Mouse (Mus musculus) MEL (cell line): ENCODE measurements around the gene Peli2. TPM values are rescaled to one million over a fixed set of nuclear protein-coding genes. Genes with fewer than 3 reads are reported as not detected.

ENCODE experiments used
- DNase-seq: peaks from one replicate; pipeline ENCODE4 v3.0.0; 2011; ENCODE audit warnings: low read depth, low spot score
- H3K27ac ChIP-seq: 2 replicates; pipeline ENCODE4 v1.5.1; 2012; ENCODE audit warnings: low read depth, mild to moderate bottlenecking, control low read depth, low read length, moderate library complexity; ENCODE audit not compliant: control insufficient read depth
- H3K27me3 ChIP-seq, 2 experiments: fragments of 150-350 bp in 1 of 2; sonication (generic) in 1 of 2; 2 replicates each; pipeline ENCODE4 v1.6.1; 2012; ENCODE audit warnings: low read length in 2 of 2, mild to moderate bottlenecking in 2 of 2, improper control_type of control experiment in 1 of 2, moderate library complexity in 1 of 2; ENCODE audit not compliant: insufficient read depth in 2 of 2, control insufficient read depth in 1 of 2
- H3K36me3 ChIP-seq, 2 experiments: 2 replicates each; pipeline ENCODE4 v1.6.1; 2012 to 2014; ENCODE audit warnings: low read length in 2 of 2, improper control_type of control experiment in 1 of 2, inconsistent platforms in 1 of 2, mild to moderate bottlenecking in 1 of 2; ENCODE audit not compliant: insufficient read depth in 2 of 2, control insufficient read depth in 1 of 2
- H3K4me1 ChIP-seq, 2 experiments: fragments of 150-350 bp in 1 of 2; sonication (generic) in 1 of 2; 2 replicates each; pipeline ENCODE4 v1.6.1; 2012; ENCODE audit warnings: low read length in 2 of 2, improper control_type of control experiment in 1 of 2, mild to moderate bottlenecking in 1 of 2; ENCODE audit not compliant: insufficient read depth in 2 of 2, control insufficient read depth in 1 of 2
- H3K4me3 ChIP-seq, 2 experiments: fragments of 150-350 bp in 1 of 2; sonication (generic) in 1 of 2; 2 replicates each; pipeline ENCODE4 v1.5.1; 2012; ENCODE audit warnings: low read depth in 2 of 2, low read length in 2 of 2, mild to moderate bottlenecking in 2 of 2, moderate library complexity in 2 of 2, control low read depth in 1 of 2, improper control_type of control experiment in 1 of 2; ENCODE audit not compliant: control insufficient read depth in 1 of 2, insufficient read depth in 1 of 2
- H3K79me2 ChIP-seq: 2 replicates; pipeline ENCODE4 v1.6.1; 2012; ENCODE audit warnings: mild to moderate bottlenecking, low read length, moderate library complexity; ENCODE audit not compliant: control insufficient read depth, poor library complexity, insufficient read depth
- H3K9ac ChIP-seq: 2 replicates; pipeline ENCODE4 v1.6.1; 2012; ENCODE audit warnings: low read depth, mild to moderate bottlenecking, control low read depth, low read length, moderate library complexity; ENCODE audit not compliant: control insufficient read depth, poor library complexity, severe bottlenecking
- H3K9me3 ChIP-seq: fragments of 150-350 bp; sonication (generic); replicated peaks from 2 replicates; pipeline ENCODE4 v1.6.1; 2012; ENCODE audit warnings: mild to moderate bottlenecking, low read length, improper control_type of control experiment, moderate library complexity; ENCODE audit not compliant: insufficient read depth
- HCFC1 ChIP-seq: IDR thresholded peaks from 2 replicates; pipeline ENCODE4 v1.6.1; 2012; ENCODE audit warnings: low read depth, mild to moderate bottlenecking, inconsistent platforms, low read length, improper control_type of control experiment, moderate library complexity
- JUND ChIP-seq: IDR thresholded peaks from 2 replicates; pipeline ENCODE4 v1.6.1; 2011; ENCODE audit warnings: low read depth, mild to moderate bottlenecking, improper control_type of control experiment, low read length
- MYC ChIP-seq: IDR thresholded peaks from 2 replicates; pipeline ENCODE4 v1.6.1; 2011; ENCODE audit warnings: low read depth, mild to moderate bottlenecking, low read length, improper control_type of control experiment, moderate library complexity
- SIN3A ChIP-seq: IDR thresholded peaks from 2 replicates; pipeline ENCODE4 v1.6.1; 2012; ENCODE audit warnings: low read length, improper control_type of control experiment, inconsistent platforms
- TBP ChIP-seq: IDR thresholded peaks from 2 replicates; pipeline ENCODE4 v1.8.0; 2011; ENCODE audit warnings: low read depth, low read length, improper control_type of control experiment
- UBTF ChIP-seq: IDR thresholded peaks from 2 replicates; pipeline ENCODE4 v1.6.1; 2012; ENCODE audit warnings: low read depth, mild to moderate bottlenecking, inconsistent platforms, low read length, improper control_type of control experiment, moderate library complexity, borderline replicate concordance; ENCODE audit not compliant: insufficient read depth
- ZKSCAN1 ChIP-seq: IDR thresholded peaks from 2 replicates; pipeline ENCODE4 v1.6.1; 2012; ENCODE audit warnings: low read depth, mild to moderate bottlenecking, inconsistent platforms, low read length, improper control_type of control experiment, moderate library complexity
- polyA plus RNA-seq, 2 experiments: library from polyadenylated mRNA; stranded (reverse) in 1 of 2; unstranded in 1 of 2; fragments of >175 nt in 1 of 2; fragments of >200 nt in 1 of 2; gene quantifications; 2 replicates each; pipeline versions ENCODE4 v1.2.1 to v1.2.4; 2012; ENCODE audit warnings: low replicate concordance in 2 of 2, low read depth in 1 of 2; ENCODE audit not compliant: insufficient read length in 2 of 2, insufficient read depth in 1 of 2, missing spikeins in 1 of 2
- total RNA-seq: library from RNA; depleted of rRNA; stranded (reverse); fragments of 300-350 nt; gene quantifications from 2 replicates; pipeline ENCODE4 v1.2.3, GENCODE M21; 2012

Peli2 gene
- total and polyA plus RNA-seq, 3 experiments, result not detected

DNA sequence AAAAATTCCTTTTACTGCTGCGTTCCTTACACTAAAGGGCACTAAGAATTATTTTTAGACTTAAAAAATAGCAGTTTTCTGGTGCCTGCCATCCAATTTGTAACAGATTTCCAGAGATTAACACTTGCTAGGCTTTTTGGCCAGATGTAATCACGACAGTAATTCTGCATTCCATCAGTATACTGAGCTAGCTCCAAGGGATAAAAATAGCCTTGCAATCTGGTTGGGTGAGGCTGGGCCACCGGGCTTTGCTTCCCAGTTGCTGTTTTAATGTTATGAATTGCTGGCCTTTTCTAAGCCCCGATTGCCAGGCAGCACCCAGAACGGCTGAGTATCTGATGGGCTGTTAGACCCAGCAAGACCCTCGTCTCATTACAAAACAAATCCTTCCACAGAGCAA is 182.6 kb downstream of the Peli2 start:
- Histone ChIP-seq H3K9ac (no peak overlapping the region), H3K4me1 (no peaks in the 10 kb centered on the region), H3K27me3 (no peaks in the 10 kb centered on the region), H3K4me3 (no peak overlapping the region), H3K9me3 (no peaks in the 10 kb centered on the region), H3K36me3 (no peaks in the 10 kb centered on the region), H3K79me2 (no peaks in the 10 kb centered on the region), H3K27ac (no peak overlapping the region)
- TF ChIP-seq MYC (no peak), HCFC1 (no peak), SIN3A (no peak)
- no peak for DNase-seq

DNA sequence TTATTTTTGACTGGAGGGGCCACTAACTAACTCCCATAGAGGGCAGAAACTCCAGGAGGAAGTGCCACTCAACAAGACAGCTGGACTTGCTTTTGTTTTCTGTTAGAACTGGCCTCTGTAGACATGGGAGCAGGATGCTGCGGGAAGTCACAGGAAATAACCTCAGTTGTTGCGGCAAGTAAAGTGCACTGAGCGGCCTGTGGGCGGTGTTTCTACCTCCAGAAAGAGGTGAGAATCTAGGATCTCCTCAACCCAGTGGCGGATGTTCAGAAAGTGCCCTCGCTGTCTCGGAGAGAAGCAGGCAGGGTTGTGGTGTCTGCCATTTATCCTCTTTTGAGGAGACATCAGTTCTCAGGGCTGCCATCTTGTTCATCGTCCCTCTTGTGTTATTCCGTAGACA is 183.2 kb downstream of the Peli2 start:
- Histone ChIP-seq H3K9me3 (no peaks in the 10 kb centered on the region), H3K4me1 (no peaks in the 10 kb centered on the region), H3K79me2 (no peaks in the 10 kb centered on the region), H3K9ac (no peak overlapping the region), H3K27me3 (no peaks in the 10 kb centered on the region), H3K4me3 (no peak overlapping the region), H3K36me3 (no peaks in the 10 kb centered on the region), H3K27ac (no peak overlapping the region)
- DNase-seq, result no peak
- no peak for TF ChIP-seq TBP
- TF ChIP-seq JUND, result no peak

DNA sequence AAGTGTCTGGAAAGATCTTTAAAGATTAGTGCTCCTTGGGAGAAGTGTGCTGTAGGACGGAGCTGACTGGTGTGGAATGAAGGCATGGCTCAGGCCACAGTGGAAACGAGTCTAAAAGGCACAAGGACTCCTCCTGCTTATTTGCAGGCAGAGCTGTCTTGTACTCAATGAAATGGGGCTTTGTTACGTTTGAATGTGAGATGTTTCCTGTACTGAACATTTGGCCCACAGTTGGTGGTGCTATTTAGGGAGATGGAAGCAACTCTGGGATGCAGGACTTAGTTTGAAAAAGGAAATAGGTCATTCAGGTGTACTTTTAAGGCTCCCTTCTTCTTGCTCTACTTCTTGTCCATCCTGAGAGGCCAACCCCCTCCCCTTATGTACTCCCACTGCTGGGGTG is 192.6 kb downstream of the Peli2 start:
- DNase-seq, result no peak
- no peaks in the 10 kb centered on the region for H3K27me3 ChIP-seq
- no peaks in the 10 kb centered on the region for H3K9me3 ChIP-seq
- H3K9ac ChIP-seq, result no peak overlapping the region
- no peak overlapping the region for H3K27ac ChIP-seq
- TF ChIP-seq UBTF (no peak), ZKSCAN1 (no peak)
- H3K79me2 ChIP-seq, result no peaks in the 10 kb centered on the region
- no peak overlapping the region for H3K4me3 ChIP-seq
- no peaks in the 10 kb centered on the region for H3K4me1 ChIP-seq
- H3K36me3 ChIP-seq, result no peaks in the 10 kb centered on the region

DNA sequence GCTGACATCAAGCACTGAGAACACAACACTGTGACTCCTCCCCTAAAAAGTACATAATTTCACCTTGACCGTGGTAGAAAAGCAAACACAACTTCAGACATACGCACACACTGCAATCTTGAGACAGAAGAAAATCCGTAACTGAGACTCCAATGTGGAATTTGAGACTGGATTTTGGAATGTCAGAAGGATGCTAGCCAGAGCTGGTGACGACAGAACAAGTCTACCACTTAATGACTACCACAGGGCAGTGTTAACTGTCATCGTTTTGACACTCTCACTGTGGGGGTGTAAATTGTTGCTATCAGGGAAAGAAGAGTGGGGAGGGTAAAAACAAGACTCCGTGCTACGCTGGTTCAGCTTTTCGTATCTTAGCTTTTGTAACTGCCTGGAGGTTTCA is 195.8 kb downstream of the Peli2 start:
- TF ChIP-seq ZKSCAN1 (no peak), UBTF (no peak)
- H3K4me1 ChIP-seq, result no peaks in the 10 kb centered on the region
- no peak for DNase-seq

More for the DNA sequence above, 195.8 kb downstream of the Peli2 start:
- Histone ChIP-seq H3K36me3 (no peaks in the 10 kb centered on the region), H3K4me3 (no peak overlapping the region), H3K27me3 (no peaks in the 10 kb centered on the region), H3K79me2 (no peaks in the 10 kb centered on the region), H3K9ac (no peak overlapping the region), H3K9me3 (no peaks in the 10 kb centered on the region), H3K27ac (no peak overlapping the region)
